In genomic region chr1:37614130-37614529, GRCm38 (mm10) we compare ENCODE assay signal across 9 mouse cellular contexts.
A peak's percentile ranks its signal among the peaks of the same experiment; 100 is the strongest.
DNase-seq lines count a peak whose midpoint lies in the region; ATAC-seq lines count a peak whose summit lies in the region.
"Had no signal": no experiment of that assay in that cellular context is flagged by ENCODE, and none has a peak within 500 bp of the region (broad histone marks: within the 10 kb centered on the region; RNA-seq: fewer than 3 reads in every experiment).

No protein-coding gene starts in this region.

- no peaks in the 10 kb centered on the region for H3K9me3 ChIP-seq in hindbrain, embryonic 12.5 days (replicated peaks)
- no peaks in the 10 kb centered on the region for H3K9me3 ChIP-seq in hindbrain, embryonic 10.5 days
- H3K9me3 ChIP-seq in hindbrain, embryonic 15.5 days: no peaks in the 10 kb centered on the region
- H3K9me3 ChIP-seq: liver, embryonic 15.5 days had no signal

- H3K4me2 ChIP-seq in hindbrain, embryonic 12.5 days (replicated peaks): no peak overlapping the region
- peak overlapping the region; percentile 32 for H3K4me2 ChIP-seq in hindbrain, embryonic 15.5 days
- H3K4me2 ChIP-seq: liver, embryonic 15.5 days had no signal

- no peak for ATAC-seq in hindbrain, embryonic 12.5 days (ENCODE audit: low FRiP score)
- ATAC-seq in hindbrain, embryonic 15.5 days (ENCODE audit: low FRiP score, low read depth): peak; percentile 69; the same call in 1 of the 2 replicates
- no peak for ATAC-seq in megakaryocyte, adult 5-6 weeks (ENCODE audit: poor library complexity, severe bottlenecking)

- DNase-seq in hindbrain, embryonic 10.5 days (ENCODE audit: low spot score): no peak
- peak; percentile 77 for DNase-seq in T-cell, adult 2 months (ENCODE audit: low spot score)
- peak; percentile 64 to 73 for DNase-seq in right cerebral cortex, postnatal 10 days (ENCODE audit: low spot score in 2 of 2)
- DNase-seq in gastrocnemius, postnatal 36 days: no peak
- no peak for DNase-seq in MN1 (ENCODE audit: low spot score)

- 67% methylated on average over 15 of the region's 15 CpGs for WGBS in hindbrain, embryonic 12.5 days
- 83% methylated on average over 15 of the region's 15 CpGs for WGBS in hindbrain, embryonic 10.5 days
- 58% methylated on average over 15 of the region's 15 CpGs for WGBS in hindbrain, embryonic 15.5 days

- intact Hi-C loops in gastrocnemius, postnatal 36 days (cut with DNase I): no loop called here

- peak overlapping the region; percentile 14; the same call in 1 of the 2 replicates for H3K27ac ChIP-seq in hindbrain, embryonic 12.5 days
- no peak overlapping the region for H3K27ac ChIP-seq in hindbrain, embryonic 10.5 days
- peak overlapping the region; percentile 62 for H3K27ac ChIP-seq in hindbrain, embryonic 15.5 days (replicated peaks)
- H3K27ac ChIP-seq: liver, embryonic 15.5 days had no signal

- no peaks in the 10 kb centered on the region for H3K27me3 ChIP-seq in hindbrain, embryonic 12.5 days
- no peaks in the 10 kb centered on the region for H3K27me3 ChIP-seq in hindbrain, embryonic 10.5 days (ENCODE audit: insufficient read depth, poor library complexity, severe bottlenecking)
- H3K27me3 ChIP-seq in hindbrain, embryonic 15.5 days: no peaks in the 10 kb centered on the region
- H3K27me3 ChIP-seq: liver, embryonic 15.5 days had no signal

- no peak overlapping the region for H3K4me3 ChIP-seq in hindbrain, embryonic 12.5 days
- H3K4me3 ChIP-seq in hindbrain, embryonic 10.5 days: no peak overlapping the region
- no peak overlapping the region for H3K4me3 ChIP-seq in hindbrain, embryonic 15.5 days
- H3K4me3 ChIP-seq: liver, embryonic 15.5 days had no signal

- no peaks in the 10 kb centered on the region for H3K36me3 ChIP-seq in hindbrain, embryonic 12.5 days
- no peaks in the 10 kb centered on the region for H3K36me3 ChIP-seq in hindbrain, embryonic 10.5 days
- no peaks in the 10 kb centered on the region for H3K36me3 ChIP-seq in hindbrain, embryonic 15.5 days
- H3K36me3 ChIP-seq: liver, embryonic 15.5 days had no signal

- peaks cover 15% of the 10 kb centered on the region for H3K4me1 ChIP-seq in hindbrain, embryonic 12.5 days
- H3K4me1 ChIP-seq in hindbrain, embryonic 10.5 days (replicated peaks): peaks cover 26% of the 10 kb centered on the region
- H3K4me1 ChIP-seq in hindbrain, embryonic 15.5 days (replicated peaks): peaks cover 12% of the 10 kb centered on the region
- H3K4me1 ChIP-seq: liver, embryonic 15.5 days had no signal

- H3K9ac ChIP-seq in hindbrain, embryonic 12.5 days: no peak overlapping the region
- no peak overlapping the region for H3K9ac ChIP-seq in hindbrain, embryonic 15.5 days
- H3K9ac ChIP-seq: liver, embryonic 15.5 days had no signal

Comparison
In these comparisons a context has a peak if more than half of its experiments do, and no peak if none do; other contexts are left out.
1. DNase-seq: peak in T-cell, adult 2 months (single experiment) and right cerebral cortex, postnatal 10 days (2 of 2); none in hindbrain, embryonic 10.5 days (single experiment), gastrocnemius, postnatal 36 days (0 of 2) and MN1 (single experiment).